Mouse (Mus musculus) mesoderm, embryonic 11.5 days (tissue): ENCODE measurements at regions not wholly inside any gene's neighbourhood (a gene's known extent, or its start where the extent isn't known, plus 50 kb on each side); places are given as distances from the start of the nearest gene placed in this dataset.

Source experiments
- DNase-seq: peaks from one replicate; pipeline ENCODE4 v3.0.0-alpha.2; 2012; ENCODE audit warnings: low read depth, low spot score

DNA sequence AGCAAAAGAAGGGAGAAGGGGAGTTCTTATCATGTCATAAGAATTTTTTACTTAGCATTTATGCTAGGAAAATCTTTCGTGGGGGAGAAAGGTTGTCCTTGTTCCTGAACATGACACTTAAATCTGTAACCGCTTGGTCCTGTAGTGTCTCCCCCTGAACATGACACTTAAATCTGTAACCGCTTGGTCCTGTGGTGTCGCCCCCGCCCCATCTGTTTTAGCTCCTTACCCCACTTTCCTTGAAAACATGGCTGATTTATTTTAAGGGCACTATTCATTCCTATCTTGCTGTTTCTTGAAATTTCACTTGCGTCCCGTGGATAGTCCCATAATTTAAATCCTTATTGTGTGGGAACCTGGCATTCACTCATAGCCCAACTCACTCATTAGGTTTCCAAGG, 82.2 kb downstream of the Rap2a start:
- DNase-seq = no peak

- no peak for DNase-seq
Measured at GRCm38 (mm10) chr14:120560987-120561386, 82.7 kb downstream of the Rap2a start.

DNA sequence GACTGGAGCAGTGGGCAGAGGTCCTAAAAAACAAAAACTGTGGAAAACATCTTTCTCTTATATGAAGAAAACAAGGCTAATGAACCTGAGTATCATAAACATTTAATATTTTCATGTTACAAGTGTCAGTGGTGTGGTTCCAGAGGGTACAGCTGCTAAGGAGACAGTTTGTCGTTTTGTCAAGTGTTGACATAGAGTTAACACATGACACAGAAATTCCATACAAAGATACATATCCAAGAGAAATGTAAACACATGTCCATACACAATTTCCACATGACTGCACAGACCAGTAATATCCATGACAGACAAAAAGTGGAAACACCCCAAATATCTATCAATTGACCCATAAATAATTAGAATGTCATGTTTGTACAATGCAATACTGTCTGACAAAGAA, 88.7 kb downstream of the Rap2a start:
- DNase-seq = no peak

GRCm38 (mm10) chr14:120568054-120568453, 89.8 kb downstream of the Rap2a start:
- DNase-seq = no peak

GRCm38 (mm10) chr14:120572238-120572637, 94.0 kb downstream of the Rap2a start:
- no peak for DNase-seq

DNA sequence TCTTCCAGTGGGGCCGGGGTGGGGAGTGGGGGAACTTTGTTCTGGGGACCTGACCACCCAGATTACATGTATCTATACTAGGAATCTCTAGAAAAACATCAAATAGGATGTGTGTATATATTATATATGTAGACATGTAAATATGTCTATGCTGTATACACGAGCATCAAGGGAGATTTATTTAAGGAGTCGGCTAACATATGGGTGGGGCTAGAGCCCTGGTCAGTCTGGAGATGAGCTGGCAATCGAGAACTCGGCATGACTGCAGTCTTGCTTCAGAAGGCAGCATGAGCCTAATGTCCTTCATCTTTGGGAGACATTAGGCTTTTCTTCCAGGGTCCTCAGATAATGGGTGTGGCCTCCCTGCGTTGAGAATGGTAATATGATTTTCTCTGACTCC, 97.0 kb downstream of the Rap2a start:
- DNase-seq = no peak

DNA sequence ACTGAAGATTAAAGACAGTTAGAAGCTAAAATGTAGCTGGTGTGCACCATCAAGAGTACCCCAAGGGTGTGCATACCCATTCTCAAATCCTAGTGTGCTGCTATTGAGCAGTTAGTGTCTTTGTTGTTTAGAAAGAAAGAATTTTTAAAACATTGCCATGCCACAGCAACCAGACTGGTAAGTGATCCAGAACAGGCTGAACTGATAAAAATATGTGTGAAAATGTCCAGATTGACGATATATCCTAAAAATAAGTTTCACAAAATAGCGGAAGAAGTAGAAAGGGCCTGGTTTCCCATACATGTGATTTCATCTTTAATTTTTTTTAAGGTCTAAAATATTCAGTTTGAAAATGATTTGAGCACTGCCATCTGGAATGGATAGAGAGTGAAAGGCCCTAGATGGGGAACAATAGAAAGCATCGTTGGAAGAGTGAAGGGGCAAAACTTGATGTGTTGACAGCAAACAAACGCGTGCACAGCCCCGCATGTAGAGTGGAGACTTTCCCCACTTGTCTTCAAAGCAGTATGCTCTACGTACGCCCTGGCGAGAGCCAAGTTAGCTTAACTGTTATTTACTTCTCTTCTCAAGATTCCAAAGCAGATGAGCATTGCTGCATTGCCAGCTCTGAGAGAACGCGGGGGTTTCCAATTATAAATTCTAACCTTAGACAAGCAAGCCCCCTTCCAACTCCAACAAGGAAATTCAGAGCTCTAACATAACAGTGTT, 100.3 kb downstream of the Rap2a start:
- no peak for DNase-seq

DNA sequence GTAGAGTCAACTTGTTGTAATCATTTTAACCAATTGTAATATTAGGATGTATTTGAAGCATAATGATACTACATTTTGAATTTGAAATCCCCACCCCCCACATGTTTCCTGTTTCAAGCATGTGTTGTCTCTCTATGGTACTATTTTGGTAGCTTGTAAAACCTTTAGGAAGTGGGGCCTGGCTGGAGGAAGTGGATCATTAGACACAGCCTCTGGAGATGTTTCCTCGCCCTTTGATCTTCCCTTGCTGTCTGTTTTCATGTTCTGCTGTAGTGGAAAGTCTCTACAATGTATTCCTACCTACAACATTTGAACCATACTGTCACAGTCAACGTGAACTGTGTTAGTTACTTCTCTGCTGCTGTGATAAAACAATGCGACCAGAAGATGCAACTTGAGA, 105.6 kb downstream of the Rap2a start:
- no peak for DNase-seq

GRCm38 (mm10) chr14:120592191-120592590, 113.9 kb downstream of the Rap2a start:
- no peak for DNase-seq

DNA sequence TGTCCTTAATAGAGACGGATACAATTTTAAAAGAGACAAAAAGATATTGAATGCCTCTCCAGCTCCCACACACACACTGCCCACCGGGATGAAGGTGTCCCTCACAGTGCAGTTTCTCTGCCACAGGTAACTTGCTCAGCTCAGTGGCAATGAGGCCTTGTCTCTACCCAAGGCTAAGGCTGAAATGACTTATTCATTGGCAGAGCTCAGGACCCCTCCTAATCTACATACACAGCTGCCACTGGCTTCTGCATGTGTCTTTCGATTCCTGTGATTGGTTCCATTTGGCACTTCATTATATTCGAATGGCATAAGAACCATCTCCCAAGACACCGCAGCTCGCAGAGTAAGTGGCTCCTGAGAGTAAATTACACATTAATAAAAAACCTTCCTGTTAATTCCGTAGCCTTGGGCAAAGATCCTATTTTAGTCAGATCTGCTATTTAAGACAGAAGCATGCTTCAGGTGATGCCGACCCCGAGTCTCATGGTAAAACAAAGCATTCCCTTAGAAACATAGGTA, 122.2 kb downstream of the Rap2a start:
- DNase-seq = no peak

- DNase-seq = no peak
Measured at GRCm38 (mm10) chr14:120601510-120601909, 123.3 kb downstream of the Rap2a start.

- DNase-seq = no peak
Measured at GRCm38 (mm10) chr14:120603849-120604492, 125.7 kb downstream of the Rap2a start.

GRCm38 (mm10) chr14:120607801-120608200, 129.6 kb downstream of the Rap2a start:
- no peak for DNase-seq

- DNase-seq = no peak
Measured at GRCm38 (mm10) chr14:120611311-120611710, 133.1 kb downstream of the Rap2a start.

DNA sequence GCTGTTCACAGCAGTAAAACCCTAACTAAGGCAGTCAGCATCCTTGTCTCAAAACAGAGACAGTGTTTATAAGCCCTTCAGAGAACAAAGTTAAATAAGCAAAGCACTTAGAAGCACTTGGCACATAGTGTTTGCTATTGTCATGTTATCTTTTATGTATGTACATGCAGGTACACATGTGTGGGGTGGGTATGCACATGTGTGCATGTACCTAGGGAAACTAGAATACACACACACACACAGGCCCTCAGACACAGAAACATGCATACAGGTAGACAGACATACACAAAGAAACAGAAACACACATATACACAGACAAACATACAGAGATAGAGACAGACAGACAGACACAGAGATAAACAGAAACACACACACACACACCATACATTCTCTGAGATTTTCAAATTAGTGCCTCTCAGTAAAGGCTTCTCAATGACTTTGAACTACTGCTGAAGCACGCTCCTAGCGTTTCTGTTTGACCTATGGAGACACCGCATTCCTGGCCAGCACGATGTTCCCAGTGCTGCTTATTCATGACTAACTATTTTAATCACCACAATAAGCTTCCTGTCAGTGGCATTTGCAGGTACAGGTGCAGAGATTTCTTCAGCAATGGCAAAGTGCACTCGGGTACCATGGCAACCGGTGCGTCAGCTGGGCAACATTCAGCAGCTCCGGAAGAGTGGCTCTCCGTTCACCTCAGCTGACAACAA, 148.1 kb downstream of the Rap2a start:
- no peak for DNase-seq

DNA sequence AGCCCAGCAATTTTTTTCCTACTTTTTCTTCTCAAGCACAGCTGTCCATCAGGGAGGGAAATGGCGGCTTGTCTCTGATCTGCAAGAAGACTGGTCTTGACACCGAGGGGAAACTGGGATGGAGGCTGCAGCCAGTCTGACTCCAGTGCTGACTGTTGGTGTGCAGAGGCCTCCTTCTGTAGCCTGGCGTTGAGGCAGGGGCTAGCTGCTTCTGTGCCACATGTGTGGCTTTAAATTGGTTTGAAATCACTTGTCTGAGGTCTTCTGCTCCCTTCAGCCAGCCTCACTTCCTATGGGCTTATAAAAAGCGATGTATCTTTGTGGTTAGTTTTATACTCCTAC, 148.7 kb downstream of the Rap2a start:
- DNase-seq = no peak

- DNase-seq = no peak
Measured at GRCm38 (mm10) chr14:120632771-120633170, 154.5 kb downstream of the Rap2a start.

GRCm38 (mm10) chr14:120636726-120637400, 158.6 kb downstream of the Rap2a start:
- DNase-seq = no peak

- DNase-seq = no peak
Measured at GRCm38 (mm10) chr14:120637486-120638125, 159.4 kb downstream of the Rap2a start.

DNA sequence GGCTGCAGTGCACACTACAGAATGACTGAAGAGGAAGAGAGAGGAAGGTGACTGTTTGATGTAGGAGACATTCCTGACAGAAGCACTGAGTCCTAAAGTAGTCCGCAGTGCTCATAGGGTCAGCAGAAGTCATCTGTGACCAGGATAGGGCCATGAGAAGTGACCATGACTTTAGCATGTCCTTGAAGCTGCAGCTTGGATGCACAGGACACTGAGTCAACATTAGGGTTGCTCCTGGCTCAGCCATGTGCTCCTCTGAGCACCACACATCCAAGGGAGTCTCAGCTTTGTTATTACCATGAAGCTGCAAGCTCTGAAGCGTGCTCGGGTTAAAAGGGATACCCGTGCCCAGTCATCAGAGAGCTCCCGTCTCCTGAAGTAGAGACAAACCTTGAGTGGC, 164.3 kb downstream of the Rap2a start:
- DNase-seq = no peak

DNA sequence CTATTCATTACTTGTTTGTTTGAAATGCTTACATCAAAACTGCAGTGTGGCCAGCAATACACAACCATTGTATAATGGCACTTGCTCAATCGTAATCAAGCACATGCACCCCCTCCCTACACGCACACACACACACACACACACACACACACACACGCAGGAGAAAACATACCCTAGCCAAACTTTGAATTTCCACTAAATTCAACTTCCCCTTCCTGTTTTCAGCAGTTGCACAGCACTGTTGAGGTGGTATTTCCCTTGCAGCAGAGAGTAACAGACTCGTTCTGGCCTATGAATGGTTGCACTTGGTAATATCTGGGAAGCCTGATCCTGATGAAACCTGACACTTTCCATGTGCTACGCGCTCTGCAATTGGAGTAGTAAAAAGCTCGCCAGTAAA, 173.8 kb downstream of the Rap2a start:
- no peak for DNase-seq
